Mouse (Mus musculus) embryonic facial prominence, embryonic 15.5 days (tissue): ENCODE data around the gene Slc10a6. TPM values are rescaled to one million over a fixed set of nuclear protein-coding genes. Genes with fewer than 3 reads are reported as not detected.

Experiments used
- ATAC-seq: fragments of 200-750 bp; cut with Nextera tagmentation; 2 replicates; pipeline ENCODE4 v1.8.0; 2017; ENCODE audit warnings: low read depth, moderate TSS enrichment; ENCODE audit not compliant: insufficient number of reproducible peaks, low FRiP score, low TSS enrichment
- H3K27ac ChIP-seq: fragments of 300-500 bp; sonication (generic); replicated peaks from 2 replicates; pipeline ENCODE4 v1.5.1; 2015; ENCODE audit warnings: mild to moderate bottlenecking, inconsistent platforms
- H3K27me3 ChIP-seq: fragments of 300-500 bp; sonication (generic); 2 replicates; pipeline ENCODE4 v1.6.1; 2015; ENCODE audit warnings: inconsistent platforms
- H3K36me3 ChIP-seq: fragments of 300-500 bp; sonication (generic); 2 replicates; pipeline ENCODE4 v1.6.1; 2015; ENCODE audit warnings: mild to moderate bottlenecking, inconsistent platforms
- H3K4me1 ChIP-seq: fragments of 300-500 bp; sonication (generic); 2 replicates; pipeline ENCODE4 v1.6.1; 2015; ENCODE audit warnings: inconsistent platforms
- H3K4me2 ChIP-seq: fragments of 300-500 bp; sonication (generic); replicated peaks from 2 replicates; pipeline ENCODE4 v1.6.1; 2015; ENCODE audit warnings: mild to moderate bottlenecking, inconsistent platforms
- H3K4me3 ChIP-seq: fragments of 300-500 bp; sonication (generic); replicated peaks from 2 replicates; pipeline ENCODE4 v1.5.1; 2015; ENCODE audit warnings: mild to moderate bottlenecking, inconsistent platforms
- H3K9ac ChIP-seq: fragments of 300-500 bp; sonication (generic); 2 replicates; pipeline ENCODE4 v1.6.1; 2015; ENCODE audit warnings: inconsistent platforms
- H3K9me3 ChIP-seq: fragments of 300-500 bp; sonication (generic); replicated peaks from 2 replicates; pipeline ENCODE4 v1.6.1; 2016; ENCODE audit warnings: inconsistent platforms
- WGBS: fragments of 180-500 bp; shearing (Covaris S2); methylation state at CpG from one replicate; pipeline ENCODE4 v1.1.7; 2015; 5-methylcytosine and 5-hydroxymethylcytosine counted together
- polyA plus RNA-seq: library from polyadenylated mRNA; unstranded; fragments of >200 nt; fragmentation: Nextera tagmentation; extraction: Ambion mirVana; gene quantifications from 2 replicates; pipeline ENCODE4 v1.2.1, GENCODE M21; 2015

Slc10a6 gene
- polyA plus RNA-seq, 1 experiment from 2014 or later = 7.8 TPM

- H3K9ac ChIP-seq = no peak overlapping the region
- no peaks in the 10 kb centered on the region for H3K27me3 ChIP-seq
- 57% methylated on average over 13 of the region's 13 CpGs for WGBS
- H3K27ac ChIP-seq = peak overlapping the region; percentile 71
- no peaks in the 10 kb centered on the region for H3K9me3 ChIP-seq
- no peak overlapping the region for H3K4me3 ChIP-seq
- peaks cover 26% of the 10 kb centered on the region for H3K4me1 ChIP-seq
- no peak overlapping the region for H3K4me2 ChIP-seq
- no peak for ATAC-seq
- H3K36me3 ChIP-seq = peaks cover 13% of the 10 kb centered on the region
Measured at GRCm38 (mm10) chr5:103595394-103596226, 33.6 kb downstream of the Slc10a6 start.

- Histone ChIP-seq H3K27me3 (no peaks in the 10 kb centered on the region), H3K4me2 (no peak overlapping the region), H3K9me3 (no peaks in the 10 kb centered on the region), H3K36me3 (peaks cover 13% of the 10 kb centered on the region), H3K4me3 (no peak overlapping the region), H3K27ac (no peak overlapping the region), H3K9ac (no peak overlapping the region), H3K4me1 (peaks cover 17% of the 10 kb centered on the region)
- WGBS = 85% methylated on average over 9 of the region's 9 CpGs
- no peak for ATAC-seq
Measured at GRCm38 (mm10) chr5:103593575-103593974, 35.6 kb downstream of the Slc10a6 start.

GRCm38 (mm10) chr5:103592706-103593105, 36.5 kb downstream of the Slc10a6 start:
- peaks cover 13% of the 10 kb centered on the region for H3K4me1 ChIP-seq
- H3K27me3 ChIP-seq = no peaks in the 10 kb centered on the region
- H3K9me3 ChIP-seq = no peaks in the 10 kb centered on the region
- H3K4me2 ChIP-seq = no peak overlapping the region
- H3K4me3 ChIP-seq = no peak overlapping the region
- no peak overlapping the region for H3K9ac ChIP-seq
- H3K36me3 ChIP-seq = peaks cover 21% of the 10 kb centered on the region
- ATAC-seq = no peak
- 73% methylated on average over 8 of the region's 8 CpGs for WGBS
- H3K27ac ChIP-seq = no peak overlapping the region

GRCm38 (mm10) chr5:103591846-103592245, 37.4 kb downstream of the Slc10a6 start:
- H3K9me3 ChIP-seq = no peaks in the 10 kb centered on the region
- H3K4me2 ChIP-seq = no peak overlapping the region
- no peaks in the 10 kb centered on the region for H3K27me3 ChIP-seq
- H3K36me3 ChIP-seq = peaks cover 25% of the 10 kb centered on the region
- 75% methylated on average over 7 of the region's 7 CpGs for WGBS
- no peak for ATAC-seq
- H3K9ac ChIP-seq = no peak overlapping the region
- peaks cover 13% of the 10 kb centered on the region for H3K4me1 ChIP-seq
- H3K4me3 ChIP-seq = no peak overlapping the region
- no peak overlapping the region for H3K27ac ChIP-seq

- H3K9me3 ChIP-seq = no peaks in the 10 kb centered on the region
- H3K4me3 ChIP-seq = no peak overlapping the region
- no peaks in the 10 kb centered on the region for H3K4me1 ChIP-seq
- no peak overlapping the region for H3K9ac ChIP-seq
- no peaks in the 10 kb centered on the region for H3K27me3 ChIP-seq
- 81% methylated on average over 7 of the region's 7 CpGs for WGBS
- no peak overlapping the region for H3K27ac ChIP-seq
- H3K4me2 ChIP-seq = no peak overlapping the region
- no peak for ATAC-seq
- peaks cover 40% of the 10 kb centered on the region for H3K36me3 ChIP-seq
Measured at GRCm38 (mm10) chr5:103587219-103587618, 42.0 kb downstream of the Slc10a6 start.

- Histone ChIP-seq H3K4me2 (no peak overlapping the region), H3K27me3 (no peaks in the 10 kb centered on the region), H3K27ac (no peak overlapping the region), H3K9ac (no peak overlapping the region), H3K36me3 (peaks cover 10% of the 10 kb centered on the region), H3K9me3 (no peaks in the 10 kb centered on the region), H3K4me1 (no peaks in the 10 kb centered on the region), H3K4me3 (no peak overlapping the region)
- WGBS = 64% methylated on average over 11 of the region's 11 CpGs
- ATAC-seq = peak; percentile 63
Measured at GRCm38 (mm10) chr5:103579680-103580420, 49.4 kb downstream of the Slc10a6 start.

GRCm38 (mm10) chr5:103569446-103569845, 59.8 kb downstream of the Slc10a6 start:
- no peaks in the 10 kb centered on the region for H3K4me1 ChIP-seq
- H3K9ac ChIP-seq = no peak overlapping the region
- H3K27ac ChIP-seq = no peak overlapping the region
- no peak for ATAC-seq
- no peak overlapping the region for H3K4me2 ChIP-seq
- no peaks in the 10 kb centered on the region for H3K9me3 ChIP-seq
- peaks cover 56% of the 10 kb centered on the region for H3K36me3 ChIP-seq
- no peak overlapping the region for H3K4me3 ChIP-seq
- 87% methylated on average over 9 of the region's 9 CpGs for WGBS
- no peaks in the 10 kb centered on the region for H3K27me3 ChIP-seq

GRCm38 (mm10) chr5:103568034-103568433, 61.2 kb downstream of the Slc10a6 start:
- Histone ChIP-seq H3K4me1 (no peaks in the 10 kb centered on the region), H3K27me3 (no peaks in the 10 kb centered on the region), H3K36me3 (peaks cover 52% of the 10 kb centered on the region), H3K4me2 (no peak overlapping the region), H3K4me3 (no peak overlapping the region), H3K27ac (no peak overlapping the region), H3K9me3 (no peaks in the 10 kb centered on the region), H3K9ac (no peak overlapping the region)
- ATAC-seq = no peak
- 90% methylated on average over 4 of the region's 4 CpGs for WGBS

GRCm38 (mm10) chr5:103560546-103560945, 68.7 kb downstream of the Slc10a6 start:
- no peak for ATAC-seq
- H3K4me1 ChIP-seq = no peaks in the 10 kb centered on the region
- H3K9ac ChIP-seq = no peak overlapping the region
- H3K36me3 ChIP-seq = peaks cover 76% of the 10 kb centered on the region
- no peaks in the 10 kb centered on the region for H3K9me3 ChIP-seq
- H3K4me3 ChIP-seq = no peak overlapping the region
- no peak overlapping the region for H3K4me2 ChIP-seq
- H3K27me3 ChIP-seq = no peaks in the 10 kb centered on the region
- no peak overlapping the region for H3K27ac ChIP-seq
- 94% methylated on average over 9 of the region's 9 CpGs for WGBS
